Mouse (Mus musculus): ENCODE measurements around the gene Whrn. TPM values are rescaled to one million over a fixed set of nuclear protein-coding genes. Genes with fewer than 3 reads are reported as not detected.

The Whrn gene
- polyA plus RNA-seq, 1 experiment from 2014 or later, result 1.2 TPM

- TF ChIP-seq EP300 (optimal IDR thresholded peaks at IDR 0.05), result no peak
- TF ChIP-seq CTCF (IDR thresholded peaks at IDR 0.05; ENCODE audit: low read depth), result no peak
- no peak for ATAC-seq (ENCODE audit: low FRiP score, low TSS enrichment)
- 85% methylated on average over 10 of the region's 10 CpGs for WGBS
Measured at GRCm38 (mm10) chr4:63397981-63398537, 97.7 kb downstream of the Whrn start.

GRCm38 (mm10) chr4:63391322-63391721, 104.5 kb downstream of the Whrn start:
- H3K4me2 ChIP-seq (replicated peaks; ENCODE audit: low read depth), result no peak overlapping the region
- H3K9me3 ChIP-seq (ENCODE audit: control insufficient read depth, low read length), result no peaks in the 10 kb centered on the region
- no peak overlapping the region for H3K9ac ChIP-seq (ENCODE audit: low read length)
- H3K27me3 ChIP-seq (ENCODE audit: control insufficient read depth, insufficient read depth, low read length), result no peaks in the 10 kb centered on the region
- no peak overlapping the region for H3K27ac ChIP-seq (replicated peaks)
- 77% methylated on average over 6 of the region's 6 CpGs for WGBS
- DNase-seq (ENCODE audit: low spot score) (no peak), ATAC-seq (ENCODE audit: low FRiP score, low TSS enrichment) (no peak)
- peaks cover 10% of the 10 kb centered on the region for H3K36me3 ChIP-seq (ENCODE audit: control insufficient read depth, insufficient read depth, low read length)
- H3K4me3 ChIP-seq (ENCODE audit: low read depth, low read length), result no peak overlapping the region
- H3K4me1 ChIP-seq (replicated peaks; ENCODE audit: control insufficient read depth, insufficient read depth), result no peaks in the 10 kb centered on the region
- TF ChIP-seq EP300 (optimal IDR thresholded peaks at IDR 0.05), result no peak
- no peak for TF ChIP-seq CTCF (IDR thresholded peaks at IDR 0.05; ENCODE audit: low read depth)

More at GRCm38 (mm10) chr4:63397981-63398537, 97.7 kb downstream of the Whrn start:
- no peak for DNase-seq (ENCODE audit: low spot score)
- Histone ChIP-seq H3K4me3 (ENCODE audit: low read depth, low read length) (no peak overlapping the region), H3K4me1 (replicated peaks; ENCODE audit: control insufficient read depth, insufficient read depth) (peaks cover 2% of the 10 kb centered on the region; the same call in 1 of the 2 replicates), H3K9me3 (ENCODE audit: control insufficient read depth, low read length) (no peaks in the 10 kb centered on the region), H3K27ac (replicated peaks) (no peak overlapping the region), H3K9ac (ENCODE audit: low read length) (no peak overlapping the region), H3K4me2 (replicated peaks; ENCODE audit: low read depth) (no peak overlapping the region), H3K36me3 (ENCODE audit: control insufficient read depth, insufficient read depth, low read length) (peaks cover 7% of the 10 kb centered on the region; the same call in 1 of the 2 replicates), H3K27me3 (ENCODE audit: control insufficient read depth, insufficient read depth, low read length) (no peaks in the 10 kb centered on the region)

DNA sequence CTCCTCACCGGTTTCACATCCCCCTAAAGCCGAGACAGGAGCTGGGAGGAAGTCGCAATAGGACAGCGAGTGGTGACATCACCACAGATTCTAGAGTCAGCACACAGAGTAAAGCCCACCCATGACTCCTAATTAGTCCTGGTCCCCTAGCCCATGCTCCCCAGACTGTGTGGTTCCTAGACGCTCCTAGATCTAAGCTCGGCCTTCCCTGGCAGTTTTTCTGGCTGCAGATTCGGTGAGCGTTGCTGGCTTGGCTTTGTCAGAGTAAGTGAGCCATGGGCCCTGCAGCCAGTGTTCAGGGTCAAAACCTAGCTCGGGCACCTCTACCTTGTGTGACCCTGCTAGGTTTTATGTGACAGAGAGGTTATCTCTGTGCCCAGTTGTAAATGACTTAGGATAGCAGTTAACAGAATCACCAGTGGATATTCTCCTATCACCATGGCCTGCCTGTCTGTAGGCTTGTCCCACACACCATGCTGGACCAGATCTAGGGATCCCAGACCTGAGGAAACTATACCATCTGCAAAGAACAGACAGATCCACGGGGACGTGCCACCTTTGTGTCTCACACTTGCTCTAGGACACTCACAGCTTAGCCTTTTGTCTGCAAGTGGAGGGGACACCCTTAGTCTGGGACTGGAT, 105.8 kb downstream of the Whrn start:
- no peak overlapping the region for H3K4me2 ChIP-seq (replicated peaks; ENCODE audit: low read depth)
- no peak overlapping the region for H3K9ac ChIP-seq (ENCODE audit: low read length)
- peaks cover 15% of the 10 kb centered on the region for H3K36me3 ChIP-seq (ENCODE audit: control insufficient read depth, insufficient read depth, low read length)
- WGBS, result 70% methylated on average over 11 of the region's 11 CpGs
- no peak for DNase-seq (ENCODE audit: low spot score)
- H3K4me3 ChIP-seq (ENCODE audit: low read depth, low read length), result no peak overlapping the region
- TF ChIP-seq EP300 (optimal IDR thresholded peaks at IDR 0.05), result no peak
- no peak for TF ChIP-seq CTCF (IDR thresholded peaks at IDR 0.05; ENCODE audit: low read depth)
- H3K27me3 ChIP-seq (ENCODE audit: control insufficient read depth, insufficient read depth, low read length), result no peaks in the 10 kb centered on the region
- H3K4me1 ChIP-seq (replicated peaks; ENCODE audit: control insufficient read depth, insufficient read depth), result no peaks in the 10 kb centered on the region
- no peak overlapping the region for H3K27ac ChIP-seq (replicated peaks)
- H3K9me3 ChIP-seq (ENCODE audit: control insufficient read depth, low read length), result no peaks in the 10 kb centered on the region
- no peak for ATAC-seq (ENCODE audit: low FRiP score, low TSS enrichment)

DNA sequence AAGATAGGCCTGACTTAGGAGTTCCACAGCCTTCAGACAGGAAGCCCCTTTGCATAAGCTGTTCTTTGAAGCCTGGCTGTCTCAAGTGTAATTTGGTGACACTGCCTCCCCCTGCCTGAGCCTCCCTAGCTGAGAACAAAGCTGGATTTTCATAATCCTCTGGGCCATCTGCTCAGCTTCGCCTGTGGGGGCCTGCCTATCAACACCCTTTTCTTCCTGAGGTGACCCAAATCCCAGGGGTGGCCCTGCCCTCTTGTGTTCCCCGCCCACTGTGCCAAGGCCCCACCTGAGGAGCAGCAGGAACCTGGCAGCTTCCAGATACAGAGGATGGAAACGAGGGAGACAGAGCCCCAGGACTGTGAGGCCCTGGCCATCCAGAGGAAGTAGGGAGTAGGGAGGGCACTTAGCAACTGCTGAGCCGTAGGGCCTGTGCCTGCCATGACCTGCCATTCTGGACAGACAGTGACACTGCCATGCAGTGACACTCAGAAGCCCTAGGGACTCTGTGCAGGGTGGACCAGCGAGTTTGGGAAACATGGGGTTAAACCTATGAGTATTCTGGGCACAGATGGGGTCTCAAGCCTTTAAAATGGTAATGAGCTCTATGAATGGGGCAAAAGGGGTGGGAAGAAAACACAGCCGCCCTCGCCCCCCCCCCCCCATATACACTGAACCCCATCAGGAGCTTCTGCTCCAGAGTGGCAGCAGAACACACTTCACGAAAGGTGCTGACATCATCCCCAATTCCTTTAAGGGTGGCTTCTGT, 106.5 kb downstream of the Whrn start:
- Histone ChIP-seq H3K9ac (ENCODE audit: low read length) (no peak overlapping the region), H3K4me2 (replicated peaks; ENCODE audit: low read depth) (no peak overlapping the region), H3K36me3 (ENCODE audit: control insufficient read depth, insufficient read depth, low read length) (peaks cover 12% of the 10 kb centered on the region), H3K27ac (replicated peaks) (no peak overlapping the region), H3K9me3 (ENCODE audit: control insufficient read depth, low read length) (no peaks in the 10 kb centered on the region), H3K27me3 (ENCODE audit: control insufficient read depth, insufficient read depth, low read length) (no peaks in the 10 kb centered on the region), H3K4me3 (ENCODE audit: low read depth, low read length) (no peak overlapping the region), H3K4me1 (replicated peaks; ENCODE audit: control insufficient read depth, insufficient read depth) (no peaks in the 10 kb centered on the region)
- TF ChIP-seq CTCF (IDR thresholded peaks at IDR 0.05; ENCODE audit: low read depth) (no peak), EP300 (optimal IDR thresholded peaks at IDR 0.05) (no peak)
- DNase-seq (ENCODE audit: low spot score) (no peak), ATAC-seq (ENCODE audit: low FRiP score, low TSS enrichment) (no peak)
- 43% methylated on average over 8 of the region's 8 CpGs for whole genome bisulfite sequencing

DNA sequence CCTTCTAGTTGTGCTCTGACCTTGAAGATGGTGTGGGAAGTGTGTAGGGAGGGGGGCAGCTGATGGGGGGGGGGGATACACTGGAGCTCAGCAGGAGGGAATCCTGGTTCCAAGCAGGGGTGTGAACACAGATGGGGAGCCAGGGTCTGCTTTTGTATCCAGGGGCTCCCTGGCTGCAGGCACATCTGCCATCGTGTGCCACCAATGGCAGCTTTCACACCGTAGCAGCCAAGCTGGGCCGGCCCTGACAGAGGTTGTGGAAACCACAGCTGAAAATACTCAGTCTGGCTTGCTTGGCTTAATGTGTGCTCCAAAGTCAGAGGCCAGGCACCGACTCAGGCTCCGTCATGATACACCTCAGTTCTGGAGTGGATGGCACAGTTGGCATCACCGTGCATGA, 107.8 kb downstream of the Whrn start:
- Histone ChIP-seq H3K9ac (ENCODE audit: low read length) (no peak overlapping the region), H3K4me3 (ENCODE audit: low read depth, low read length) (no peak overlapping the region), H3K27ac (replicated peaks) (no peak overlapping the region), H3K4me1 (replicated peaks; ENCODE audit: control insufficient read depth, insufficient read depth) (no peaks in the 10 kb centered on the region), H3K4me2 (replicated peaks; ENCODE audit: low read depth) (no peak overlapping the region), H3K9me3 (ENCODE audit: control insufficient read depth, low read length) (no peaks in the 10 kb centered on the region), H3K36me3 (ENCODE audit: control insufficient read depth, insufficient read depth, low read length) (peaks cover 11% of the 10 kb centered on the region; the same call in 1 of the 2 replicates), H3K27me3 (ENCODE audit: control insufficient read depth, insufficient read depth, low read length) (no peaks in the 10 kb centered on the region)
- DNase-seq (ENCODE audit: low spot score), result no peak
- ATAC-seq (ENCODE audit: low FRiP score, low TSS enrichment), result no peak
- TF ChIP-seq CTCF (IDR thresholded peaks at IDR 0.05; ENCODE audit: low read depth), result no peak
- no peak for TF ChIP-seq EP300 (optimal IDR thresholded peaks at IDR 0.05)
- WGBS, result 86% methylated on average over 6 of the region's 6 CpGs

GRCm38 (mm10) chr4:63385784-63386183, 110.0 kb downstream of the Whrn start:
- H3K4me1 ChIP-seq (replicated peaks; ENCODE audit: control insufficient read depth, insufficient read depth), result no peaks in the 10 kb centered on the region
- TF ChIP-seq CTCF (IDR thresholded peaks at IDR 0.05; ENCODE audit: low read depth) (no peak), EP300 (optimal IDR thresholded peaks at IDR 0.05) (no peak)
- H3K27me3 ChIP-seq (ENCODE audit: control insufficient read depth, insufficient read depth, low read length), result no peaks in the 10 kb centered on the region
- ATAC-seq (ENCODE audit: low FRiP score, low TSS enrichment) (no peak), DNase-seq (ENCODE audit: low spot score) (no peak)
- peaks cover 16% of the 10 kb centered on the region for H3K36me3 ChIP-seq (ENCODE audit: control insufficient read depth, insufficient read depth, low read length)
- no peak overlapping the region for H3K4me2 ChIP-seq (replicated peaks; ENCODE audit: low read depth)
- WGBS, result 63% methylated on average over 11 of the region's 11 CpGs
- no peak overlapping the region for H3K4me3 ChIP-seq (ENCODE audit: low read depth, low read length)
- H3K27ac ChIP-seq (replicated peaks), result no peak overlapping the region
- H3K9ac ChIP-seq (ENCODE audit: low read length), result no peak overlapping the region
- no peaks in the 10 kb centered on the region for H3K9me3 ChIP-seq (ENCODE audit: control insufficient read depth, low read length)
